Mouse (Mus musculus): ENCODE results near the gene 1700025G04Rik. TPM values are rescaled to one million over a fixed set of nuclear protein-coding genes. Genes with fewer than 3 reads are reported as not detected.

Gene 1700025G04Rik
- polyA plus RNA-seq, 1 experiment, result 24.7 TPM

GRCm38 (mm10) chr1:151979803-151980456, 110.0 kb downstream of the 1700025G04Rik start:
- Histone ChIP-seq H3K27ac (ENCODE audit: insufficient read depth, low read length) (no peak overlapping the region), H3K4me3 (ENCODE audit: insufficient read depth, low read length) (no peak overlapping the region), H3K4me1 (ENCODE audit: control insufficient read depth, insufficient read depth, low read length) (peaks cover 4% of the 10 kb centered on the region; the same call in 1 of the 2 replicates)
- TF ChIP-seq CTCF (IDR thresholded peaks at IDR 0.05; ENCODE audit: extremely low read depth, insufficient read depth, low read length), result no peak
- no peak for TF ChIP-seq POLR2A (IDR thresholded peaks at IDR 0.05; ENCODE audit: extremely low read depth, insufficient read depth, low read length)

- Histone ChIP-seq H3K4me1 (ENCODE audit: control insufficient read depth, insufficient read depth, low read length) (peaks cover 5% of the 10 kb centered on the region; the same call in 1 of the 2 replicates), H3K4me3 (ENCODE audit: insufficient read depth, low read length) (no peak overlapping the region), H3K27ac (ENCODE audit: insufficient read depth, low read length) (no peak overlapping the region)
- TF ChIP-seq POLR2A (IDR thresholded peaks at IDR 0.05; ENCODE audit: extremely low read depth, insufficient read depth, low read length) (no peak), CTCF (IDR thresholded peaks at IDR 0.05; ENCODE audit: extremely low read depth, insufficient read depth, low read length) (no peak)
Measured at GRCm38 (mm10) chr1:151978751-151979150, 111.2 kb downstream of the 1700025G04Rik start.

DNA sequence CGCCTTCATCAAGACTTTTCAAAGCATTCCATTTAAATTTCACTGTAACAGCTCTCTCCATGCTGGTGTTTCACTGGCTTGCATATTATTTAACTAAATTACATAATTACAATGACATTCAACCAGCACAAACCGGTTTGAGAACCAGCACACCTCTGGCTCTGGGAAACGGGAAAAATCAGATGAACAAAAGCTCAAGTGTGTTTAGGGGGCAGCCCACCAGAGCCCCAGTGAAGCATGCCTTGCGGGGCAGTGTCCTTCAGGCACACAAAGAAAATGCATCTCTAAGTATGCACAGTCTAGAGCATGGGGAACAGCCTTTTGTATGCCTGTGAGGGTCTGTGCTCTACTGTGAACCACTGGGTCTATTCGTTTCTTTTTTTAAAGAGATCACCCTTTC, 112.3 kb downstream of the 1700025G04Rik start:
- no peak overlapping the region for H3K27ac ChIP-seq (ENCODE audit: insufficient read depth, low read length)

DNA sequence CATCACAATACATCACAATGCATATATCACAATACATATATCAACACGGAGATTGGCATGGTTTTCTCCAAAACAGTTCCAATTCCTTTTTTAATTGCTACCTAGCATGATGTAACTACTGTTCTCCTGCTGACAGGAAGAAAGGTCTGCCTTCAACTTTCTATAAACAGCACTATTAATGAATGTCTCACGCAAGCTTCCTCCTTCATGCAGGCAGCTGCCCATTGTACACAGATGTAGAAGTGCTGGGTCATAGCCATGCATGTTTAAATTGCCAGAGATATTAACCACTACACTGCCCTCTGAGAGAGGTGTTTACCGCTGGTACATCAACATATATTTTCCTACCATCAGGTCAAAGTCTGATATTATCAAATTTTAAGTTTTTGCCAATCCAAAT, 113.1 kb downstream of the 1700025G04Rik start:
- TF ChIP-seq CTCF (IDR thresholded peaks at IDR 0.05; ENCODE audit: extremely low read depth, insufficient read depth, low read length), result no peak
- Histone ChIP-seq H3K4me3 (ENCODE audit: insufficient read depth, low read length) (no peak overlapping the region), H3K4me1 (ENCODE audit: control insufficient read depth, insufficient read depth, low read length) (peaks cover 5% of the 10 kb centered on the region; the same call in 1 of the 2 replicates), H3K27ac (ENCODE audit: insufficient read depth, low read length) (no peak overlapping the region)

More for the DNA sequence above, 112.3 kb downstream of the 1700025G04Rik start:
- H3K4me1 ChIP-seq (ENCODE audit: control insufficient read depth, insufficient read depth, low read length), result peaks cover 5% of the 10 kb centered on the region; the same call in 1 of the 2 replicates
- no peak overlapping the region for H3K4me3 ChIP-seq (ENCODE audit: insufficient read depth, low read length)
- TF ChIP-seq POLR2A (IDR thresholded peaks at IDR 0.05; ENCODE audit: extremely low read depth, insufficient read depth, low read length) (no peak), CTCF (IDR thresholded peaks at IDR 0.05; ENCODE audit: extremely low read depth, insufficient read depth, low read length) (no peak)

DNA sequence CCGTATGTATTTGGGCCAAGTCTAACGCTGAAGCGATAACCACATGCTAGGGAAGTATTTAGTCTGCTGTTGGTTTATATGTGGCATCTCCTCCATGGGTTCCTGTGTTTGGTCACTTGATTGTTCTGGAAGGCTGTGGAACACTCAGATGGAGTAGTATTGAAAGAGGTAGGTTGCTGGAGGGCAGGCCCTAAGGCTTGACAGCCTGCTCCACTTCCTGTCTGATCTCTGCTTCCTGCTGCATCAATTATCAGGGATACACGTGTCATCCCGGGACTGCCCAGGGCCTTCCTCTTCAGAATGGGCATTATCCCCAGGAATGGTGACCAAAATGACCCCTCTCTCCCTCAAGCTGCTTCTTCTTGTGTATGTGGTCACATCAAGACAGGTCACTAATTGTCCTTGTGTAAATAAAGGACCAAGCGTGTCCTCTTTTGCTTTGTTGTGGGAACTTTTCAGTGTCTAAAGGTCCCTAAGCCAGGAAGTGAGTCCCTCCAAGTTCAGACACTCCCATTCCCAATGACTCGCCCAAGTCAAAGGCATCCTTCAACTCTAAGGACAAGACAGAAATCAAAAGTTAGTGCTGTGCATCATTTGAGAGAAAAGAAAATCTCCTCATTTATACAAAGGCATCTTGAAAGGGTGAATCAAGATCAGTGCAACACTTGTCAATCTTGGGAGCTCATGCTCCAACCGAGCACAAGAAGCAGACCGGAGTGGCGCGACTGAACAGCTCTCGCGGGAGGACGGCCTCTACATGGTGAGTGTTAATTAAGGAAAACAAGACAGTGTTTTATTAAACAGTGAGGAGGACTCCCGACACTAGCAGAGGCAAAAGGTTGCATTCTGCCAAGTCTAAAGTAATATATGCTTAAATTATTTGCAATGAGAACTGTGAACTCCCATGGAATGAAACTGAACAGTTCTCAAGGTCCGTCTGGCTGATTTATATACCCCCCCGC, 114.2 kb downstream of the 1700025G04Rik start:
- Histone ChIP-seq H3K4me1 (ENCODE audit: control insufficient read depth, insufficient read depth, low read length) (peaks cover 5% of the 10 kb centered on the region; the same call in 1 of the 2 replicates), H3K27ac (ENCODE audit: insufficient read depth, low read length) (no peak overlapping the region), H3K4me3 (ENCODE audit: insufficient read depth, low read length) (no peak overlapping the region)
- TF ChIP-seq CTCF (IDR thresholded peaks at IDR 0.05; ENCODE audit: extremely low read depth, insufficient read depth, low read length) (no peak), POLR2A (IDR thresholded peaks at IDR 0.05; ENCODE audit: extremely low read depth, insufficient read depth, low read length) (no peak)

- Histone ChIP-seq H3K27ac (ENCODE audit: insufficient read depth, low read length) (no peak overlapping the region), H3K4me1 (ENCODE audit: control insufficient read depth, insufficient read depth, low read length) (peaks cover 5% of the 10 kb centered on the region; the same call in 1 of the 2 replicates), H3K4me3 (ENCODE audit: insufficient read depth, low read length) (no peak overlapping the region)
- no peak for TF ChIP-seq POLR2A (IDR thresholded peaks at IDR 0.05; ENCODE audit: extremely low read depth, insufficient read depth, low read length)
- no peak for TF ChIP-seq CTCF (IDR thresholded peaks at IDR 0.05; ENCODE audit: extremely low read depth, insufficient read depth, low read length)
Measured at GRCm38 (mm10) chr1:151974887-151975286, 115.0 kb downstream of the 1700025G04Rik start.

GRCm38 (mm10) chr1:151974424-151974823, 115.5 kb downstream of the 1700025G04Rik start:
- no peak overlapping the region for H3K27ac ChIP-seq (ENCODE audit: insufficient read depth, low read length)
- H3K4me3 ChIP-seq (ENCODE audit: insufficient read depth, low read length), result no peak overlapping the region
- peaks cover 5% of the 10 kb centered on the region; the same call in 1 of the 2 replicates for H3K4me1 ChIP-seq (ENCODE audit: control insufficient read depth, insufficient read depth, low read length)
- TF ChIP-seq POLR2A (IDR thresholded peaks at IDR 0.05; ENCODE audit: extremely low read depth, insufficient read depth, low read length) (no peak), CTCF (IDR thresholded peaks at IDR 0.05; ENCODE audit: extremely low read depth, insufficient read depth, low read length) (no peak)

DNA sequence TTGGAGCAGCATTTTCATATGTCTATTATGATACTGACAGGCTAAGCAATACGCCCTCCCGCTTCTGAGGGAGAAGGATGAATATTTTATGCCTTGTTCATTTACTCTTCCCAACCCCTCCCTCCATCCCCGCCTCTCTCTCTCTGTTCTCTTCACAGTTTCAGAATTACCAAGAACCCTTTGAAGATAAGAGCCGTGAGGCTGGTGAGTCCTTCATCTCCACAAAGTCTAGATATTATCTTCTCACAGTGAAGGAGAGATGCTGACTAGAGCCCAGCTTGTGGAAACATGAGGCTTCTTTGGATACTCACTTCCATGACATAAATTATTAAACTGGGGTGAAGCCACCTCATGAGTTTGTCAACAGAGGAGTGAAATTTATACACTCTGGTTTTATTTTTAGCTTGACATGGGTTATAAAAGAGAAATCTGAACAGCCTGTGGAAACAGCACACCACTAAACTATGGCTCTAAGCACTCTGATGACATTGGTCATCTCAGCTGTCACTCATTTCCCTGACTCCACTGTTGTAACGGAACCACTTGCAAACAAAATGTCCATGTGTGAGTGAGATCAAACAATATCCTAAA, 116.7 kb downstream of the 1700025G04Rik start:
- Histone ChIP-seq H3K4me1 (ENCODE audit: control insufficient read depth, insufficient read depth, low read length) (peaks cover 5% of the 10 kb centered on the region; the same call in 1 of the 2 replicates), H3K27ac (ENCODE audit: insufficient read depth, low read length) (no peak overlapping the region), H3K4me3 (ENCODE audit: insufficient read depth, low read length) (no peak overlapping the region)
- no peak for TF ChIP-seq POLR2A (IDR thresholded peaks at IDR 0.05; ENCODE audit: extremely low read depth, insufficient read depth, low read length)
- TF ChIP-seq CTCF (IDR thresholded peaks at IDR 0.05; ENCODE audit: extremely low read depth, insufficient read depth, low read length), result no peak

DNA sequence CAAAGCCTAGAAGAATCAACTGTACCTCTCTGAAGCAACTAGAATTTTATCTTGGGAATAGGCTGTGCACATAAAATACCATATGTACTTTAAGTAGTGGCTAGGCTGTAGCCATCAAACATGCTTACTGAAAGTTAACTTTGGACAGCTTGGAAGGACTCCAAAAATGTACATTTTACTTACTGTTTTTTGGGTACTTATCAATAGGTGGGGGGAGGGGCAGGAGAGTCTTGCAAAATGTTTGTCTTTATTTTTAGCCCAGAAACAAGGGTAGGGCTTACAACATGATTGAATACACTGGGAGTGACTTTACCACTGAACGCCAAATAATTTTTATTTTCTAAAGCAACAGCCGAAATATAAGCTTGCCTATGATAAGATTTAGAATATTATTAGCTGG, 118.3 kb downstream of the 1700025G04Rik start:
- TF ChIP-seq POLR2A (IDR thresholded peaks at IDR 0.05; ENCODE audit: extremely low read depth, insufficient read depth, low read length) (no peak), CTCF (IDR thresholded peaks at IDR 0.05; ENCODE audit: extremely low read depth, insufficient read depth, low read length) (no peak)
- Histone ChIP-seq H3K27ac (ENCODE audit: insufficient read depth, low read length) (no peak overlapping the region), H3K4me1 (ENCODE audit: control insufficient read depth, insufficient read depth, low read length) (peaks cover 2% of the 10 kb centered on the region; the same call in 1 of the 2 replicates), H3K4me3 (ENCODE audit: insufficient read depth, low read length) (no peak overlapping the region)

Data from cortical plate, adult 2 months (tissue).